Mouse (Mus musculus) myocyte (in vitro differentiated cells): ENCODE data around the gene Comp. TPM values are rescaled to one million over a fixed set of nuclear protein-coding genes. Genes with fewer than 3 reads are reported as not detected.
A peak's percentile ranks its signal among the peaks of the same experiment; 100 is the strongest.

Experiments used
- H3K27me3 ChIP-seq: one replicate; pipeline ENCODE4 v1.6.1; 2011; ENCODE audit not compliant: control insufficient read depth, insufficient read depth, insufficient read length
- H3K36me3 ChIP-seq: one replicate; pipeline ENCODE4 v1.6.1; 2011; ENCODE audit not compliant: control insufficient read depth, insufficient read depth
- H3K4me2 ChIP-seq: one replicate; pipeline ENCODE4 v1.6.1; 2011; ENCODE audit warnings: low read depth, control low read depth
- H3K4me3 ChIP-seq: one replicate; pipeline ENCODE4 v1.5.1; 2011; ENCODE audit warnings: mild to moderate bottlenecking, control low read depth, moderate library complexity
- H3K79me2 ChIP-seq: one replicate; pipeline ENCODE4 v1.6.1; 2011; ENCODE audit not compliant: control insufficient read depth, insufficient read depth
- H3ac ChIP-seq: one replicate; pipeline ENCODE4 v1.6.1; 2011; ENCODE audit not compliant: control insufficient read depth, insufficient read length
- CEBPB ChIP-seq: IDR thresholded peaks from 2 replicates; pipeline ENCODE4 v1.6.1; 2011; ENCODE audit warnings: mild to moderate bottlenecking, moderate library complexity; ENCODE audit not compliant: poor library complexity, insufficient read depth, severe bottlenecking
- E2F4 ChIP-seq: IDR thresholded peaks from one replicate; pipeline ENCODE4 v1.6.1; 2011; ENCODE audit warnings: mild to moderate bottlenecking, control low read depth, moderate library complexity; ENCODE audit not compliant: insufficient read depth
- MAX ChIP-seq: IDR thresholded peaks from one replicate; pipeline ENCODE4 v1.6.1; 2011; ENCODE audit warnings: low read depth, mild to moderate bottlenecking, control low read depth
- MYOD1 ChIP-seq, 3 experiments: IDR thresholded peaks; one replicate each; pipeline ENCODE4 v1.6.1; 2011; ENCODE audit warnings: control low read depth in 2 of 3, low read depth in 2 of 3, mild to moderate bottlenecking in 2 of 3, moderate library complexity in 1 of 3; ENCODE audit not compliant: insufficient read length in 2 of 3, control insufficient read depth in 1 of 3
- MYOG ChIP-seq, 3 experiments: IDR thresholded peaks; one replicate each; pipeline ENCODE4 v1.6.1; 2011; ENCODE audit warnings: control low read depth in 2 of 3, low read depth in 2 of 3, mild to moderate bottlenecking in 2 of 3; ENCODE audit not compliant: insufficient read length in 2 of 3, control insufficient read depth in 1 of 3, insufficient read depth in 1 of 3
- POLR2A ChIP-seq: IDR thresholded peaks from one replicate; pipeline ENCODE4 v1.6.1; 2011; ENCODE audit warnings: low read depth, mild to moderate bottlenecking, control low read depth, moderate library complexity; ENCODE audit not compliant: insufficient read length
- POLR2AphosphoS2 ChIP-seq: IDR thresholded peaks from one replicate; pipeline ENCODE4 v1.6.1; 2011; ENCODE audit warnings: low read depth, control low read depth; ENCODE audit not compliant: insufficient read length
- REST ChIP-seq: IDR thresholded peaks from one replicate; pipeline ENCODE4 v1.6.1; 2011; ENCODE audit warnings: mild to moderate bottlenecking, control low read depth, moderate library complexity; ENCODE audit not compliant: insufficient read depth, insufficient read length
- SRF ChIP-seq: IDR thresholded peaks from one replicate; pipeline ENCODE4 v1.6.1; 2011; ENCODE audit warnings: low read depth; ENCODE audit not compliant: control insufficient read depth, insufficient read length
- TCF12 ChIP-seq: IDR thresholded peaks from one replicate; pipeline ENCODE4 v1.6.1; 2011; ENCODE audit warnings: mild to moderate bottlenecking, control low read depth; ENCODE audit not compliant: poor library complexity, insufficient read depth, severe bottlenecking
- TCF3 ChIP-seq: IDR thresholded peaks from one replicate; pipeline ENCODE4 v1.6.1; 2011; ENCODE audit warnings: low read depth, control low read depth; ENCODE audit not compliant: insufficient read length
- USF1 ChIP-seq: IDR thresholded peaks from one replicate; pipeline ENCODE4 v1.6.1; 2011; ENCODE audit warnings: low read depth, mild to moderate bottlenecking, control low read depth, moderate library complexity
- polyA plus RNA-seq: library from polyadenylated mRNA; unstranded; fragments of >200 nt; fragmentation: generic; extraction: Trizol; gene quantifications from one replicate; pipeline ENCODE4 v1.2.1, GENCODE M21; 2012; ENCODE audit warnings: missing spikeins

The Comp gene
- polyA plus RNA-seq, 1 experiment, result 0.05 TPM

DNA sequence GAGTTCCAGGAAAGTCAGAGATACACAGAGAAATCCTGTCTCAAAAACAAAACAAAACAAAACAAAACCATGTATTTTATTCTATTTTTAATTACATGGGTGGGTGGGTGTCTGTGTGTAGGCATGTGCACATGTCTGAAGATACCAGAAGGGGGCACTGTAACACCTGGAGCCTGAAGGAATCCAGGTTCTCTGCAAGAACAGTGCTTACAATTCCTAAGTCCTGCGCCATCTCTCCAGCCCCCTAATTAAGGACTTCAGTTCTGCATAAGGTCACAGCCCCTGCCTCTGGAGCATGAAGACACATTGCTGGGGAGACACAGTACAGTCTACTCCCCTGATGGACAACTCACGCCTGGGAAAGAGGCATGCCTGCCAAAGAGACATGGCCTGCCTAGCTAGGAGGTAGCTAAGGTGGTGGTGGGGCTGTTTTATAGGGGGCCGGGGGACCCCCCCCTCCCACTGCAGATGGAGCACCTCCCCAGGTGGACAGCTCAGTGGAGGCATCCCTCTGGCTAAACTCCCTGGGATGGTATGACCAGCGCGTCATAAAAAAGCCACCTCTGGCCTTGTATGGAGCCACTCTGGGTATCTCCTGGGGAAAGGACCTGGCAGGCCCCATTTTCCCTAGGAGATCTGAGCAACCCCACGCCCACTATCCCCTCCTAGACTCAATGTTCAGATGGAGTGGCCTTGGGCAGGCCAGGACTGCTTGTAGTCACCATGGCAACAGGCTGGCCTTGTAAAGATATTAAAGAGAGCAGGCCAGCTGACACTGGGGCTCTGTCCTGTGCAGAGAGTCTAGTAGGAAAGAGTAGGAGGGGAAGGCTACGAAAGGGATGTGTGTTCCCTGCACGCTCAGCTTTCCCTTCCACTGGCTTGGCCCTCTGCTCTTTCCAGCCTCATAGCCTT, 42.4 kb downstream of the Comp start:
- no peaks in the 10 kb centered on the region for H3K27me3 ChIP-seq
- H3K4me3 ChIP-seq, result no peak overlapping the region
- no peaks in the 10 kb centered on the region for H3K36me3 ChIP-seq
- no peak overlapping the region for H3K4me2 ChIP-seq
- no peaks in the 10 kb centered on the region for H3K79me2 ChIP-seq
- TF ChIP-seq MAX (no peak), MYOG (IDR thresholded peaks at IDR 0.05; ENCODE audit: control insufficient read depth in 1 of 3, insufficient read depth in 1 of 3, insufficient read length in 2 of 3, low read depth in 2 of 3) (no peak), E2F4 (no peak), USF1 (no peak), POLR2A (no peak)
- no peak overlapping the region for H3ac ChIP-seq

- H3K27me3 ChIP-seq, result no peaks in the 10 kb centered on the region
- no peak overlapping the region for H3ac ChIP-seq
- H3K4me2 ChIP-seq, result no peak overlapping the region
- H3K4me3 ChIP-seq, result no peak overlapping the region
- no peak for TF ChIP-seq MAX
- no peak for TF ChIP-seq SRF
- no peak for TF ChIP-seq MYOG (IDR thresholded peaks at IDR 0.05; ENCODE audit: control insufficient read depth in 1 of 3, insufficient read depth in 1 of 3, insufficient read length in 2 of 3, low read depth in 2 of 3)
- TF ChIP-seq POLR2AphosphoS2, result no peak
- no peak for TF ChIP-seq CEBPB
- TF ChIP-seq MYOD1 (IDR thresholded peaks at IDR 0.05; ENCODE audit: control insufficient read depth in 1 of 3, insufficient read length in 2 of 3, low read depth in 2 of 3), result no peak
- no peak for TF ChIP-seq POLR2A
- no peak for TF ChIP-seq USF1
- no peak for TF ChIP-seq REST
- no peak for TF ChIP-seq TCF12
- no peaks in the 10 kb centered on the region for H3K36me3 ChIP-seq
- H3K79me2 ChIP-seq, result no peaks in the 10 kb centered on the region
Observed at GRCm38 (mm10) chr8:70416941-70417340, 43.6 kb downstream of the Comp start.

DNA sequence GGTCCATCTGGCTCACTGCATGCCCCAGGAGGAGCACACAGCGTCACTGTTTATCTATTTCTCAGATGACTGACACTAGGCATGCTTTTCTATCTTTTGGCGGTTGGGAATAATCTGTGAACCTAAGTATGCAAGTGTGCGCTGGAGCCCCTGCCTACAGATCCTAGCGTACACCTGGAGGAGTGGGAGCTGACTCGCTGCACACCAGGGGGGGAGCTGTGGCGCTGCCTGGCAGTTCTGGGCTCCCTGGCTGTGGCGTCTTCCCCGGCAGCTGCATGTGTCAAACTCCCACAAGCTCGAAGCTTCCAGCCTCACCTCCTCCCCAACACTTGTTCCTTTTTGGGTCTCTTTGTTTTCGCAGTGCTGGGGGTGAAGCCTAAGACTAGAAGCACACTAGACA, 44.6 kb downstream of the Comp start:
- Histone ChIP-seq H3K79me2 (no peaks in the 10 kb centered on the region), H3ac (no peak overlapping the region), H3K36me3 (no peaks in the 10 kb centered on the region), H3K27me3 (no peaks in the 10 kb centered on the region), H3K4me2 (no peak overlapping the region), H3K4me3 (no peak overlapping the region)
- peak in 2 of 3 experiments; percentile 23 to 60 for TF ChIP-seq MYOG (IDR thresholded peaks at IDR 0.05; ENCODE audit: control insufficient read depth in 1 of 3, insufficient read depth in 1 of 3, insufficient read length in 2 of 3, low read depth in 2 of 3)
- TF ChIP-seq MYOD1 (IDR thresholded peaks at IDR 0.05; ENCODE audit: control insufficient read depth in 1 of 3, insufficient read length in 2 of 3, low read depth in 2 of 3), result peak in 2 of 3 experiments; percentile 33 to 64
- TF ChIP-seq TCF3, result no peak
- TF ChIP-seq CEBPB, result no peak

DNA sequence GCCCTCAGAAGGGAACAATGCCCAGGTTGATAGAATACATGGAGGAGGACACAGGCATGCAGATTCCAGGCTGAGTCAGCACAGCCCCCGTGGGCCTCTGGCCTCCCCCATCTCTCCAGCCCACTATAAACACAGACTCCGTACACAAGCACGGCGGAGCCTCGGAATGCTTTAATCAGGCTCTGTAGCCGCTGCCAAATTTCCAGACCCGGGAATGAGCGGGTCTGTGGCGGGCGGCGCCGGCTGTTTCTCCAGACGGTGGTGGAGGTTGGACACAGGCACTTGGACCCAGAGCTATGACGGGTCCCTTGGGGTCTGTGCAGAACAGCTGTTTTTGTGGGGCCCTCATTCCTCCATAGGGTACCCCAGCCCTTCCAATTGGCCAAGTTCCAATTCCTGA, 45.6 kb downstream of the Comp start:
- TF ChIP-seq SRF, result no peak
- no peak for TF ChIP-seq POLR2AphosphoS2
- TF ChIP-seq POLR2A, result no peak
- TF ChIP-seq MYOG (IDR thresholded peaks at IDR 0.05; ENCODE audit: control insufficient read depth in 1 of 3, insufficient read depth in 1 of 3, insufficient read length in 2 of 3, low read depth in 2 of 3), result peak in 1 of 3 experiments; percentile 21
- TF ChIP-seq CEBPB, result no peak
- TF ChIP-seq TCF12, result no peak
- H3K4me2 ChIP-seq, result peak overlapping the region; percentile 18

DNA sequence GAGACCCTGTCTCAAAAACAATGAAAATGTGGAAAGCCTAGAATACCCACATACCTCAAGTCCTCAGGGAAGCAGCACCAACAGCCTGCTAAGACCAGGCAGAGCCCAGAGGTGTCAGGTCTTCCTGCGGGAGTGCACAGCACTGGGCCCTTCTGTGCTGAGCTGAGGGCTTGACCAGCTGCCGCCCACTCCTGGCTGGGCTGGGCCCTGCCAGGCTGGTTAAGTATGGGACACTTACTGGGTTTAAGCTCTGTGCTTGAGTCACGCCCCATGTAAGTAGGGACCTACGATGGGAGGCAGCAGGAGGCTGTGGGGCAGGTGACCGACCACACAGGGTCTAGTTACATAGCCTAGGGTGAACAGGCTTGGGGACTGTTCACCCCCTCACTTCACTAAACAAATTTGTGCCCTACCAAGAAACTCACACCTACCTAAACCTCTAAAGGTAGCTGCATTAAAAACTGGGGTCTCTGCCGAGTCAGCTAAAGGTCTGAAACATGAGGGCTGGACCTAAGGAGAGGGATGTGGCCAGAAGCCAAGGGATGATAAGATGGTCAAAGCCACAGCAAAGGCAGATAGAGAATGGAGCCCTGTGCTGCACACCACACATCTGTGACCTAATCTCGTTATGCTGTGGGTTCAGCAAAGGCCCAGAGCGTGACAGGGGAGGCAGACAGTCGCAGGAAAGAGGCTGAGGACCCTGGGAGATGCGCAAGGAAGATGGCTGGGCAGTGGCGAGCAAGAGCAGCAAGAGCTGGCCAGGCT, 46.7 kb downstream of the Comp start:
- no peak overlapping the region for H3K4me2 ChIP-seq
- TF ChIP-seq MYOG (IDR thresholded peaks at IDR 0.05; ENCODE audit: control insufficient read depth in 1 of 3, insufficient read depth in 1 of 3, insufficient read length in 2 of 3, low read depth in 2 of 3) (peak in 2 of 3 experiments; percentile 21 to 54), MYOD1 (IDR thresholded peaks at IDR 0.05; ENCODE audit: control insufficient read depth in 1 of 3, insufficient read length in 2 of 3, low read depth in 2 of 3) (peak in 1 of 3 experiments; percentile 64), CEBPB (no peak)
- no peak overlapping the region for H3K4me3 ChIP-seq

More for the DNA sequence above, 45.6 kb downstream of the Comp start:
- Histone ChIP-seq H3ac (no peak overlapping the region), H3K27me3 (no peaks in the 10 kb centered on the region), H3K4me3 (no peak overlapping the region), H3K36me3 (no peaks in the 10 kb centered on the region), H3K79me2 (no peaks in the 10 kb centered on the region)

More for the DNA sequence above, 46.7 kb downstream of the Comp start:
- no peaks in the 10 kb centered on the region for H3K79me2 ChIP-seq
- no peaks in the 10 kb centered on the region for H3K27me3 ChIP-seq
- no peak overlapping the region for H3ac ChIP-seq
- H3K36me3 ChIP-seq, result no peaks in the 10 kb centered on the region
